Mouse (Mus musculus): ENCODE measurements around the gene Pla2g7.
"Not testable (repeated sequence)": the region's sequence is repeated elsewhere in the genome, so short reads cannot be mapped to it uniquely, and the experiment has no call there.

The Pla2g7 gene

DNA sequence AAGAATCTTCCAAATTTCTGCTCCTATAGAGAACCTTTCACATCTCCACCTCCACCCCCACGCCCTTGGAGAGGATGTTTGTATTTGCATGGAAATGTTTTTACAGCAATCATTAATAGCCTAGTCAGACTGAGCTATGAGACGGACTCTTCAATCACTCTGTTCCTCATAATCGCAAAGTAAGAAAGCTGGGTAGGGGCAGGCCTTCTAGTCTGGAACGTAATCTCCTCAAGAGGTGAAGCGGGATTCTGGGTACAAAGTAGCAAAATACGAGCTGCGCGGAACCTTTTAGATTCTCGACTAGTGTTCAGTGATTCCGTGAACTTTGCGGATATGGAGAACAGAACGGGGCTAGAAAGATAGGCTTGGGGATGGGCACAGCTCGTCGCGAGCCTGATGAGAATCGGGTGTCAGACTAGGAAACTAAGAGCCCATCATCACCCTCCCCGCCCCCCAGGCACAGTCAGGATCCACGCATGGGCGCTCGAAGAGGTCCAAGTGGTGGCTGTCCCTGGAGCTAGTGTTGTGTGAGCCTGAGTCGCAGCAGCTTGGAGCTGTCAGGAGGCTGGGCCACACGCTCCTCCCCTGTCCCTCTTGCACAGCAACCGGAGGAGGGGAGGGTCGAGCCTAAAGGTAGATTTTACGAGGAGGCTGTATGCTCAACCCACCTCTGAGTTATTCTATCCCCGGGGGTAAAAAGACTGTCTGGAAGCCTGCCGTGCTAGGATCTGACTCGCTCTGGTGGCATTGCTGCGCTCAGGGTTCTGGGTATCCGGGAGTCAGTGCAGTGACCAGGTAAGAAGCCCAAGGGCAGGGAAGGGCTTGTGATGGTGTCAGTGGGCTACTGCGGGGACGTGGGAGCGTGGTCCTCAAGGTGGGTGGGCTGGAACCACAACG is at the start of gene Pla2g7:
Pla2g7 (plus strand) TSS at position 107 of the 897 bp plus-strand sequence.
- peak; percentile 57 for DNase-seq

DNA sequence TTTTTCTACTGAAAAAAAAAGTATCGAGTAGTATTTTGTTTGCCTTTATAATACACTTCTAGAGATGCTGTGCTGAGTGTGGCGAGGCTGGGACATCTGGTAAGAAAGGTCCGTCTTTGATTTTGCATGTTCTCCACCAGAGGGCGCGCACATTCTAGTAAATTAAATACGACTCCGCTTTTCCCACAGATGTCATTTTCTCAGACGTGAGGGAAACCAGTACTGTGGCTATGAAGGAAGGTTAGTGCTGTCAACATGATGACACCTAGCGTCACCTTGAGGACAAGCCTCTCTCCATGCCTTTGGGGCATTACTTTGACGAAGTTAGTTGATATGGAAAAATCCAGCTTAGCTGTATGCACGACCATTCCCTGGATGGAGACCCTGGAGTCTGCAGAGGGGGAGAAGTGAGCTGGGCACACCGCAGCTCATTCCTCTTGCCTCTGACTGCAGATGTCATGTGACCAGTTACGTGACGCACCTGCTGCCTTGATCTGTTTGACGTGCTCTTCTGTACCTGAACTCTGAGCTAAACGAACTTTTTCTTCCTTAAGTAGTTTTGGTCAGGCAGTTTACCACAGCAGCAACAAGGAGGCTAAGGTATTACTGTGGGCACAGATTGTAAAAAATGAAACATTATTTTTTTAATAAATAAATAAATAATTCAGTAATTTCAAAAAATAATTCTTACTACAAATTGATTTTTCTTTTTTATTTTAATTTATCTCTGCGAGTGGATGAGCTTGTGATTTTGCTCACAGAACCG is 49.1 kb upstream of the Pla2g7 start:
- peak; percentile 72 for DNase-seq

DNA sequence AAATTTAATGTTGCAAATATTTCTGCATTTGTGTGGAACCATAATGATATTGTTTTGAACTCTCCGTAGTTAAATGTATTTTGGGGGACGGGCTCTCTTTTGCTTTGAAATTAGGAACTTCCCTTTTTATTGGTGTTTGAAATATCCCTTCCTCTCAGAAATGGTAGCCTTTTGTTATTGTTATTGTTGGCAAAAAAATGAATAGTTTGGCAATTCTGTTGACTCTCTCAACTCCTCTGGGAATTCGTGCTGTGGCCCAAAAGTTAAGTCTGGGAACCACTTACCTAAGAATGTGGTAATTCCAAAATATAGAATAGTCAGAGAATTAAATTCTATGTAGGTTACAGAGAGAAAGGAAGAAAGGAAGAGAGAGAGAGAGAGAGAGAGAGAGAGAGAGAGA is 47.7 kb upstream of the Pla2g7 start:
- DNase-seq = no peak

DNA sequence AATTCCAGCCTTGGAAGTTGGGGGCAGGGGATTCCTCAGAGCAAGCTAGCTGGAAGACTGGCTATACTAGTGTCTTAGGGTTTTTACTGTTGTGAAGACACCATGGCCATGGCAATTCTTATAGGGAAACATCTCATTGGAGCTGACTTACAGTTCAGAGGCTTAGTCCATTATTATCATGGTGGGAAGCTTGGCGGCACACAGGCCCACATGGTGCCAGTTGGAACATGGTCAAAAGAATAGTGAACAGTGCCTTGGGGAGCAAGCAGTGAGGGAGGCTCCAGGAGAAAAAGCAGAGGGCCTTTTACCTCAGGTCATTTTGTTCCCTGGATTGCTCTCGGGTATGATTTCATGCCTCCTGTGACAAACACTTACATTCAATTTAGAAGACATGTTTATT is 37.4 kb upstream of the Pla2g7 start:
- DNase-seq = no peak

DNA sequence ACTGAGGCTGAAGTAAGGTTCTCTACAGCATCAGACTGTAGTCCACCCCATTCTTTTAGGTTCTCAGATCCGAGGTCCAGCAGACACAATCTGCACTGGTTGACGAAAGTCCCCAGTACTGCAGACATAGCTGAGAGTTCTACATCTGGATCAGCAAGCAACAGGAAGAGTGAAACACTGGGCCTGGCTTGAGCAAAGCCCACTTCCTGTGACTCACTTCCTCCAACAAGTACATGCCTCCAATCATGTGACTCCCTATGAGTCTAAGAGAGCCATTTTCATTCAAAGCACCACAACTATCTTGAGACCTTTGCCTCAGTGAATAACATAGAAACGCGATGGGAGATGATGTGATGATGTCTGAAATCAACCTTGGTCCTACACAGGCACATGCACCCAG is 36.7 kb upstream of the Pla2g7 start:
- DNase-seq = no peak

DNA sequence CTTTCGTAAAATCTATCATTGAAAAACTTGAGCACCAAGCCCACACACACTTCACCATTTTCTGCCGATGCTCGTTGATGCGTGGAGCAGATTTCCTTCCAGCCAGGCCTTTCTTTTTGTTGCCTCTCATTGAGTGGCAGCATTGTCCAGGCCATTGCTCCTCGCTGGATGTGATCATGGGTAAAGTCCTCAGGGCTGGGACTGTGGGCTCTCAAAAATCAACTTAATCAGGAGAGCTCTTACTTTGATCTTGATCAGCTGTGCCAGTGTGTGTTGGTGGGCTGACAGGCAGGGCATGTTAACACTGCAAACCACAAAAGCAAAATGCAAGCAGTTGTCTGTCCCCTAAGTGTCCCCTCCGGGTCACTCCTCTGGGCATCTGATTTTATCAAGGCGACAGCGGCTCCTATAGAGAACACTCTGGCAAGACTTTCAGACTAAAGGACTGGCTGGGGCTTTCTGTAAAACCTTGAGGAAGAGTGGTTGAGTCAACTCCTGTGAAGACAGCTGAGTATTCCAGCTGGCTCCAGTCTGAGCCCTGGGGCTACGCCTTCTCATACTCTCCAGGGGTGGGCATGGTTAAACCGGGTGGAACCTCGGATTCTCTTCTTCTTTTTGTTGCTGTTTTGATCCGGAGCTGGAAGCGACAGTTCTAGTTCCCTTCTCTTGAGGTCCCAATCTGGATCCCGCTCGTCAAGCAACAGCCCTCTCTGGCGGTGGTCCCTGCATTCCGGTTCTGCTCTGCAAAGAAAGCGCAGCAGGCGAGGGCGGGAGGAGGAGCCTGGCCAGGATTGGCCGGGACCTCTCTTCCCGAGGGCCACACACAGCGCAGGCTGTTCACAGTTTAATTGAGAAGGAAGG is 33.3 kb upstream of the Pla2g7 start:
- peak; percentile 61 for DNase-seq

DNA sequence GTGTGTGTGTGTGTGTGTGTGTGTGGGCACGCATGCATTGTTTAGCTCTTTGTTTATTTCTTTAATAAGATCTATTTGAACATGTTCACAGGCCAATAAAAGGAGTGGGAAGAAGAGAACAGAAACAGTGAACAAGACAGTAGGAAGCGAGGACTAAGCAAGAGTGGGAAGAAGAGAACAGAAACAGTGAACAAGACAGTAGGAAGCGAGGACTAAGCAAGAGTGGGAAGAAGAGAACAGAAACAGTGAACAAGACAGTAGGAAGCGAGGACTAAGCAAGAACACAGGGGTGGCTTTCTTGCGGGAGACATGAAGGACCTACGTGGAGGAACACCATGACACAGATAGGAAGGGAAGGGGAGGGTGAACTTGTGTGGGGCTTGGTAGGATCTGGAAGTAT is 31.1 kb upstream of the Pla2g7 start:
- not testable (repeated sequence) for DNase-seq

DNA sequence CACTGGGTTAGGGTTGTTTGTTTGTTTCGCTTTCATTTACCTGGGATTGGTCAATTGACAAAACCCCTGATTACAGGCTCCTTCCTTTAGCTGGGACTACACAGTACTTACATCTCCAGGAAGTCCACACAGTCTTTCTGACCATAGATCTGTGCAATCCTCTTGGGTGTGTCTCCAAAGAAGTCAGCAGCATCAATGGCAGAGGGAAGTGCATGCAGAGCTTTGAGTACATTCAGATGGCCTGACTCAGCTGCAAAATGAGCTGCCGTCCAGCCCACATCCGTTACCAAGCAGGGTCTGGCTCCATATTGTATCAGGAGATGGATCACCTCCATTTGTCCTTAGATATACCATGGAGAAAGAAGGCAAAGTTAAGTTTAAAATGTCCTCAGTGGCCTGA is 29.1 kb upstream of the Pla2g7 start:
- DNase-seq = no peak

DNA sequence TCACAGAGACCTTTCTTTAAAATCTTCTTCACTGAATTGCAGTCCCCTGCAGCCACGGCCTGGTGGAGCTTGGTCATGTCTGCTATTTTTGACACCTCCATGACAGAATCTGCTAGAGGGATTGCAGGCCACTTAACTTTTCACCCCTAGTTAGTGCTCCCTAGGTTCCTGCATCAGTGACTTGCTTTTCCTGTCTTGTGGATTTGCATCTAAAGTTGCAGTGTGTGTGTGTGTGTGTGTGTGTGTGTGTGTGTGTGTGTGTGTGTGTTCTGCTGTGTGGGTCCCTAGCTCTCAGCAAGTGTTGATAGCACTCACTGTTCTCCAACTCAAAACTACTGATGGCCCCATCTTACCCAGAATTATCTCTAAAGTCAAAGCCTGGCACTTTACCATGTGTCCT is 24.4 kb upstream of the Pla2g7 start, which contains the start of gene Ankrd66:
Ankrd66 (minus strand) TSS at position 101 of the 400 bp plus-strand sequence.
- DNase-seq = no peak

DNA sequence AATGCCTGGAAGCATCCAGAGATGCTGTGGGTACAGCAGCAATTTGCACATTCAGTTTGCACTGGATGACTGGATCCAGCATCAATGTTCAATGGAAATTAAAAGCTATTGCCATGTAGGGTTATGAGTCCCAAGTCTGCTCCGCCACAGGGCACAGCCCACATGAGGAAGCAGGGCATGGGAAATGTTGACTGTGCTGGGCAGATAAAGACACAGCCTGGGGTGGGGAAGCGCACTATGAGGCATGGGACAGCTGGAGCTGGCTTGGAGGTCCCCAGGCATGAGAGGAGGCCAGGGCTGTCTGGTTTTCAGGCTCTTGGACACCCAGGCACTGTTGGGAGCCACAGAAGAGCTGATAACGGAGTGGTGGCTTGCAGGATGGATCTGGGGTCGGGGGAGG is 23.9 kb upstream of the Pla2g7 start:
- DNase-seq = no peak

DNA sequence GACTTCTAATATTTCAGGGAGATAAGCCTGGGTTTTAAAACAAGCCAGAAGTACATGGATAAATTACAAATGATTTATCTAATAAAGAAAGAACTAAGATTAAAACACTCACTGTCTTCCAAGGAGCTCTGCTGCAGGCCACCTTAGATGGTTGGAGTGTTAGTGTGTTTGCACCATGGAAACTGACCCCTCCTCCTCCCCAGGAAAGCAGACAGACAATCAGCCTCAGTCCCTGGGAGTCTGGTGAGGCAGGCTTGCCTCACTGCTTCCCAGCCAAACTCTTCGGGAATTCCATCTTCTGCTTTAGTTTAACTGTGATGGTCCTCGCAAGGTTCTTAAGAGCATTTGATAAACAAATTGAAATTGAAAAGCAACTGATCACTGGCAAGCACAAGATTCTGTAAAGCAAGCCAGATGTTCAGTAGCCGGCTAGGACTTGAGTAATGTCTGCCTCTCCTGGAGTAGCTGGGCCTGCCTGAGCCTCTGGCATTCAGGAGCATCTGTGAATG is 16.7 kb upstream of the Pla2g7 start:
- no peak for DNase-seq

DNA sequence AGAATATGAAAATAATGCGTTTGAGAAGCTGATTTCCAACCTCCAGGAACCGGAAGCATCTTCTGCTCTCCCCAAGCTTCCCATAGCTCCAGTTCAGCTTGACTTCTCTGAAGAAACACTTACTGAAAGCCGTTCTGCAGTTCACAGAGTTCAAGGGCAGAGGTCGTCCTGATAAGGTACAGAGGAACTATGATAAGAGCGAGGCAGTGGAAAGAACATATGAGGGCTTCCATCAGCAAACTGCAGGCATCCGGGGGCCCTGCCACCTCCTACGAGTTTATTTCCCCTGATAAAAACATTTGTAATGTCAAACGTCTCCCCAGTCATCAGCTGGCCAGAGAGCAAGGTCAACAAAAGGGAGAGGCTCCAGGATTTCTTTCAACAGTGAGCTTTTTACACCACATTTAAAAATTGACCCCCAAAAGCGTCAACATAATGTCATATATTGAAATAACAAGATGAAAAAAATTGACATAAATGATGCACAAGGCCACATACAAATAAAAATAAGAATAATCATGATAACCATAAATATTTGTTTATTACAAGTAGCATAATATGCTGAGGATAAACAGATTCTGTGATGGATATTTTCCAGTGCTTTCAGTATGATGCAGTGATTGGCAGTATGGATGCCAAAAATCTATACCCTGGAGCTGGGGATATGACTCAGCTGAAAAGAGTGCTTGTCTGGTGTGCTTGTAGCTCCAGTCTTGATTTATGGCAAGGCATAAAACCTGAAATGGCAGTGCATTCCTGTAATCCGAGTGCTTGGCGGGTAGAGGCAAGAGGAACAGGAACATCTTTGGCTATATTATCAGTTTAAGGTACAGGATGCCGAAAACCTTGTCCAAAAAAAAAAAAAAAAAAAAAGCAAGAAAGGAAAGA is 13.1 kb upstream of the Pla2g7 start:
- no peak for DNase-seq

DNA sequence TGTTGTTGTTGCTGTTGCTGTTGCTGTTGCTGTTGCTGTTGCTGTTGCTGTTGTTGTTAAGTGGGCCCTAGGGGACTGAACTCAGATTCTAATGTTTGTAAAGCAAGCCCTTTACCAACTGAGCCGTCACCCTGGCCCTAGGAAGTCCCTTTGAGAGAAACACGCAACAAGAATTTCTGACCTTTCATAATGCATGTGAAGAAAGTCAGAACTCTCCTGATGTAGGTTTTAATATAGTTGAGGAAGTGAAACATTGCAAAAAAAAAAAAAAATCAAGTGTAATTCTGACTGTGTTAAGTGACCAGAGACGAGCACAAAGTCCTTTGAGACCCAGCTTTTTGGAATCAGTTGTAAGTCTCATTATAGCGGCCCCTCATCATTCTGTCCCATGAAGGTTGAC is 10.8 kb upstream of the Pla2g7 start:
- no peak for DNase-seq

DNA sequence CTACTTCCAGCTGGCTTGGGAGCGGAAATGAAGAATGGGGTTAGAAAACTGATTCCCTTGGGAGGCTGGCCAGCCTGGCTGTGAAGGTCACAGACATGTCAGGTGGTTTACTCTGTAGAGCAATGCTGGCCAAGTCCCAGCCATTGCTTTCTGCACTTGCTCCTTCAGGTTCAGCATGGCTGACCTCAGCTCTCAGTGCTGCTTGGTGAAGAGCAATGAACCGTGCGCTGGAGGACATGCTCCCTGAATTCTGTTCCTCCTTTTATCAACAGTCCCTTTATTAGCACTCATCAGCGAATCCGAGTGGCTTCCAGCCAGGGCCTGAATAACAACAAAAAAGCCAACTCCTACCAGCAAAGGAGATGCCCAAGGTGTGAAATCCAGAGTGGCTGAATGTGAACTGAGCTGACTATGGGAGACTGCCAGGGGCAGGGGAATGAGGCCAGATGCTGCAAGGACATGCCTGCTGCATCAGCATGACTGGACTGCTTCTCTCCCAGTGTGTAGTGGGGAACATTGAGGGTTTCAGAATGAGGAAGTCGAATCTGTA is 10.3 kb upstream of the Pla2g7 start:
- peak; percentile 86 for DNase-seq

DNA sequence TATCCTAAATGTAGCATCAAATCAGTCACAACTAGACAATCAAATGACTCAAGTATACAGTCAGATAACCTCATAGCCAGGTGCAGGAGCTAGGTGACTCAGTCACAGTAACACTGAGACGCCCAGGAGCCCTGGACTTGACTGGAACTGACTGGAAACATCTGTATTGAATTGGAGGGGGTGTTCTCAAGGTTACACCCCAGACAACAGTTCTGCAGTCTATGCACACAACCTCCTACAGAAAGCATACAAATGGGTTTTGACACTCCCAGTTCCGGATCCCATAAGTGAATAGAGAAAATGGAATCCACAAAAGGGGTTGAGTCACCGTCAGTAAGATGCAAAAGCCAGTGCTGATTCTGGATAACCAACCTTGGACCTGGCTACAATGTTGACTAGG is 9.2 kb upstream of the Pla2g7 start:
- DNase-seq = no peak

DNA sequence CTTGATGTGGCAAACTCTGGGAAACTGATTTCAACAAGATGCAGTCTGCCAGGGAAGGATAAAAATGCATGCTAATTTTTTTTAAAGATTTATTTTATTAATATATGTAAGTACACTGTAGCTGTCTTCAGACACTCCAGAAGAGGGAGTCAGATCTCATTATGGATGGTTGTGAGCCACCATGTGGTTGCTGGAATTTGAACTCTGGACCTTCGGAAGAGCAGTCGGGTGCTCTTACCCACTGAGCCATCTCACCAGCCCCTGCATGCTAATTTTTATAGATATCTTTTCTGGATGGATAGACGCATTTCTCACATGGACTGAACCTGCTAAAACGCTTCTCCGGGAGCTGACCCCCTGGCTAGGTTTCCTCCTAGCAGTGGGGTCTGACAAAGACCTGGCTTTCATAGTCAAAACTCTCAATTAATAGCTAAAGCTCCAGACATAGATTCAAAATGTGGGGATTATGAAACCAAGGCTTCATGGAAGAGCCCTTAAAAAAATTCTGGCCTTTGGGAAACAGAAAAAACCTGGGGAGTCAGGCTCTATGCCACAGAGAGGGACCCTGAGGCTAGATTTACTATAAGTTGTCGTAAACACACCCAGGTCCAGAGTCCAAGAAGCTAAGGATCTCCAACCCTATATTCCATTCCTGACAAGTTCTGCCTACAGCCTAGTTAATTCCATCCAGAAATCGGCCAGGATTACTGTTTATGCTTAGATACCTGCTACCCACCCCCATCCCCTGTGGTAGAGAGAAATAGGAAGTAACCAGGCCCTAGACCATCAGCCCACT is 4.5 kb upstream of the Pla2g7 start:
- no peak for DNase-seq

DNA sequence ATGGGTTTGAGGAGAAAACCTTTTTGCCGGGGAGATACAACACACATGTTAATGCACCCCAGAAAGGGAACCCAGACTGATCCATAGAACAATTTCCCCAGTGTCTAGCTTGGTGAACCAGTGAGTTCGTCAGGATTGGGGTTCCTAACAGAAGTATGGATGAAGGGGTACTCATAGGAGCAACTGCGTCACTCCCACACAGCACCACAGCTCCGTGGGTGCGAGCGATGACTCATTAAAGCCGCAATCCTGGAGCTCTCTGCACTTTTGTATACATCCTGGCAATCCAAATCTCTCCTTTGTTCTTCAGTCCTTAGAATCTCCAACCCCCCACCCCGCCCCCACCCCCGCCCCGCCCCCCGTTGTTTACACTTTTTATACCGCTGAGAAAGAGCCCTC is 306 bp upstream of the Pla2g7 start:
- no peak for DNase-seq

DNA sequence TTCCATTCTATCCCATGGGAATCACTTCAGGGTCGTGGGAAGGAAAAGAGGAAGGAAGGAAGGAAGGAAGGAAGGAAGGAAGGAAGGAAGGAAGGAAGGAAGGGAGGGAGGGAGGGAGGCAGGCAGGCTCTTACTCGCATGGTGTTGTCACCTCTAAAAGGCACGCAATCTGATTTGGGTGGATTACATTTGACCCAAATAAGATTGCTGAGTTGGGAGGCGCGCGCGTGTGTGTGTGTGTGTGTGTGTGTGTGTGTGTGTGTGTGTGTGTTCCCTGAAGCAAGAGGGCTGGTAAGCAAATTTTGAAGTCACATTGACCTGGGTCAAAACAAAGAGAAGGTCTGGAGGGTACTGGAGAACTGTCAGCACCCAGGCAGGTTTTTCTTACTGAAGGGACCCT is 1.4 kb downstream of the Pla2g7 start:
- no peak for DNase-seq

DNA sequence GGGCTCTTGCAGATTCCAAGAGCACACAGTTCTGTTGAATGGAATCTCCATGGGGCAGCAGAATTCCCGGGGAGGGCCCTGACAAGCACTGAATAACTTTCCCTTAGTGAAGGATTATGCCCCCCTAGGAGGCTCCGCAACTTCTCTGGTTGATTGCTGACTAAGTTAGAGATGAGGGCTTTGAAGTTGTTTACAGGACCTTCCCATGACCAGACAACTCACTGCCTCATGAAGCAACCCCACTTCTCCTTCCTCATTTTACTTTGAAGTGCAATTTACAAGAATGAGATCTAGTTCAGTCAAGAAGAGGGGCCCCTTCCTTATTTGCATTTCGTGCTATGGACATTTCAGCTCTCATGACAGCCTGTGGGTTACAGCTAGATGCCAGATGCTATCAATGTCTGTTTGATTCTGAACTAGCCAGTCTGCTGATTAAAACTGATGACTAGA is 5.8 kb downstream of the Pla2g7 start:
- DNase-seq = no peak

DNA sequence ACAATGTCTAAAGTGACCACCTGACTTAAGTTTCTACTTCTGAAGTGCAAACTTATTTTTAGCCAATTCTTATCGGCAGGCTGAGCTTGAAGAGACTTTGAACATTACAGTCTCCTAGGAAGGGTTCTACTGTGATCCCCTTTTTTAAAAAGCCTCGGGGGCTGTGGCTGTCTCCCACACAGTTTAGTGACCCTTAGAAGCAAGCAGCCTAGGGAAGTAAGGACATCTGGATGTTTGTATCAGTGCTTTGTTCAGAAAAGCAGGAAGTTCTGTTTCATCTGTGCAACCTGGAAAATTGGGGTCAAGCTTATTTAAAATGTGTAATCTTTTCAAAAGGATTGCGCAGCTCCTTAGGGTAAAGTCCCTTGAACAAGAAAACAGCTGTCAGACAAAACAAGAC is 12.6 kb downstream of the Pla2g7 start:
- no peak for DNase-seq

All from kidney, postnatal 14 days (tissue).